Mouse (Mus musculus) cerebellum, postnatal 25 days (tissue): Measurements from ENCODE around the gene Slco1c1.
"Not testable (repeated sequence)": the region's sequence is repeated elsewhere in the genome, so short reads cannot be mapped to it uniquely, and the experiment has no call there.

Experiments used
- DNase-seq, 2 experiments: peaks; one replicate each; pipeline ENCODE4 v3.0.0; 2021; ENCODE audit warnings: mixed read lengths in 2 of 2

Slco1c1 gene

DNA sequence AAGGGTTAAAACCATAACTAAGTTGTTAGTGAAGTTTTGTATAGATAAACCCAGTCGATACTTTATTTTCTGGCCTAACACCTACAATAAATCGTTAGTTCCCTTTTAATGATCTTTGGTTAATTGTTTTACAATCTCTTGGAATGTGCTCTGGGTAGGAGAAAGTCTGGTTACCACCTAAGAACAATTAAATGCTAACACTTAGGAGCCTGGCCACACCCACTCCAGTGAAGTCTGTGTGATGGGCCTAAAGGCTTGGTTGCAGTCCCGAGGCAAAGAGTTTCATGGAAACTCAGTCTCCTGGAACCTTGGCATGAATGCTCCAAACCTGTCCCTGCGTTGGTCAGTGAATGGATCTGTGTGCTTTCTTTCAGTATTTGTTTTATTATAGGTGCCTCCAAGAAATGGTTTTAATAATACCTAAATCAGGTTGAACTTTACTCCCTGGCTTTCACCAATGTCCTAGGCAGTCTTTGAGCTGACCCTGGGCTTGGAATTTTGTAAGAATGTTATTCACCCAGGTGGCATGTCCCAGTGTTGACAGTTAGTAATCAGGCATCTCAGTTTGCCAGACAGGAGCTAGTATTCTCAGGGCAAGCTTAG is 66.5 kb downstream of the Slco1c1 start:
- not testable (repeated sequence) for DNase-seq

DNA sequence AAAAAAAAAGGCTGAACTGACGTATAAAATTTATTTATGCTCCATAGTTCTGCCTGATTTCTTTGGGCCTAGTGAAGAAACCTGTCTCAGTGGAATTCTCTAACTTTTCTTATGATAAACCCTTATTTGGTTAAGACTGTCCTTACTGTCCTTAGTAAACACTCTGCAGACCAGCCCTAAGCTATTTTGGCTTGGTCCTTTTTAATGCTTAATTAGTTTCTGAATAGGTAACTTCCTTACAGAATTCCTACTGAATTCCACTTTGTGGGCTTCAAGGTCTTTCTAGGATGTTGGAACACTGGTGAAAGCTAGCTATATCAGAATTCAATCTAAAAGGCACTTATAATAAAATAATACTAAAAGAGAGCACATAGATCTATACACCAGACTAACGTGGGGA is 71.9 kb downstream of the Slco1c1 start:
- no peak for DNase-seq

DNA sequence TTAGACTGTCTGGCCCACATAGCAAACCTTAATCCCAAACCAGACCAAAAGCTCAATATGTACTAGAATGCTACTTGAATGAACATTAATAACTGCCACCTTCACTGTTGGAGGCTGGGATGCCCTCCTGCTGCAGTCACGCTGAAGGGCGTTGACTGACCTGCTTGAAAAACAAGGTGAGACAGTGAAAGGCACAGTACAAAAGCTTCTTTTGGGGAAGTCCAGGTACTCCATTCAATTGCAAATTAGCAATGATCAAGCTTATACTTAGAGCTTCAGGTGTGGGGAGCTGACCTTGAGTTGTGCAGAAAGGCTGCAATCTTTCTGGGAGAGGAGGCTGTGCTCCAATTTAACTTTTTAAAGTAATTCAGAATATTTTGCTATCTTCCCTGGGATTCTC is 72.9 kb downstream of the Slco1c1 start:
- no peak for DNase-seq

DNA sequence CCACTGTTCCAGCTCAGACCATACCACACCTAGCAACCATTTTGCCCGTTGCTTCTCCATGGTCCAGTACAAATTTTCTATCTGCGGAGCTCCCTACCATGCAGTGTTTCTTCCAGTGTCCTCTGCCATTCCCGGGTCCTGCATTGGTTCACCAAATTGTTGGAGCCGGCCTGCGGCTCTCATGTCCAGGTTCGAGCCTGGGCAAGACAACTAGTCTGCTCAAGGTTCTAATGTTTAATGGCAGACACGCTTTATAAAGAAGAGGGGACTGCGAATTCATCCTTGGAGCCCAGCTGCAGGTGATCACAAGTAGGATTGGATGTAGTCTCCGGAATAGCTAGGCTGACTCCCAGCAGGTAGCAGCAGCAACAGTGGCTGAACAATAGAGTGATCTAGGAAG is 76.8 kb downstream of the Slco1c1 start:
- no peak for DNase-seq

DNA sequence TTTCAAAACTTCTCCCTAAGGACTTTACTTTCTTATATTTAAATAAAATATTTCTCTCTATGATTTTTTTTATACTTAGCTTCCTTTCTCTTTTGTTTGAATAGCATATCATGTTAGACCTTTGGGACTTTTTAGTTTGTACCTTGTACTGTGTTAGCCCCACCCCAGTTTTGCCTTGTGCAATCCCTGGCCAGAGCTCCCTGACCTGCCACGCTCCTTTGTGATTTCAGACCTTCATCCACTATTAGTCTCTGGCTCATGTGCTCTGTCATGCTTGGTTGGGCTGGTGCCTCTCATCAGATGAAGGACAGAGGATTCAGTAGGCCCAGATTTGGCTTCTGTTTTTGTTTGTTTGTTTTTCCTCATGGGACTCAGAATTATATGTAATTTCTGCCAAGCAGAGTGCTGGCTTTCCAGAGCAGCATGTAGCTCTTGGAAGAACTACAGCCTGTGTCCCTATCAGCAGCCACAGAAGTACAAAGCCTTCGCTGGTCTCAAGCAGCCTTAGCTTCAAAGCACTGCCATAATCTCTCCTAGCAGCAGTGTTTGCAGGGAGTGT is 86.6 kb downstream of the Slco1c1 start:
- DNase-seq, result no peak

DNA sequence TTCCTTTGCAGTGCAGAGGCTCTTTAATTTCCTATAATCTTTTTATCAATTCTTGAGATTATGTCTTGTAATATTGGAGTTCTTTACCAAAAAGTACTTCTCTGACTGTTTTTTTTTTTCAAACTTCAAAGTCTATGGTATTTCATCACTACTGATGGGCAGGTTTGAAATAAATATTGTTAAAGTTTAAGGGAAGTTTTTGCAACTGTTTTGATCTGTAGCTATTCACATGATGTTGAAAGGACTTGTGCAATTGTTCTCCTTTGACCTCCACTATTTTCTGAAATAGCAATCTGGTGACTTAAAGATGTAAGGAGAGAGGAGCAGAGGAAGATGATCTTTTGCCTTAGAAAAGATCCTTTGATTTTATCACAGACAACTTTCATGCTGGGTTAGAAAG is 89.8 kb downstream of the Slco1c1 start:
- DNase-seq, result no peak

DNA sequence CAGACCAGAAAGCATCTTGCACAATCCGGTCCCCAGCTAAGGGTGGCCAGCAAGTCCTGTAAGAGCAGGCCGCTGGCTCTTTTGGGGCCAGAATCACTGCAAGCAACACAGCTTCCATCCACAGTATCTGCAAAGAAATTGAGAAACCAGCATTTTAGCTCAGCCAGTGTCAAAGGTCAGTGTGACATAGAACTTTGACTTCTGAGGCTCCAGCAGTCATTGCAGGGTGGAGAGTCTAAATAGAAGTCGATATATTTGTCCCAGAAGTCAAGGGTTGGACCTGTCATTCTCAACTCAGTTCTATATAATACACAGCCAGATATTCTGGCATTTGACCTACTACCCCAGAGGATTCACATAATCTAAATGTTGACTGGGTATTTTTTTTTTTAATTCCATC is 91.2 kb downstream of the Slco1c1 start:
- no peak for DNase-seq
